Mouse (Mus musculus) cerebellum, adult 11 months (tissue): ENCODE results near the gene Klhl3.

Experiments used
- DNase-seq: peaks from one replicate; pipeline ENCODE4 v3.0.0; 2022

The Klhl3 gene

DNA sequence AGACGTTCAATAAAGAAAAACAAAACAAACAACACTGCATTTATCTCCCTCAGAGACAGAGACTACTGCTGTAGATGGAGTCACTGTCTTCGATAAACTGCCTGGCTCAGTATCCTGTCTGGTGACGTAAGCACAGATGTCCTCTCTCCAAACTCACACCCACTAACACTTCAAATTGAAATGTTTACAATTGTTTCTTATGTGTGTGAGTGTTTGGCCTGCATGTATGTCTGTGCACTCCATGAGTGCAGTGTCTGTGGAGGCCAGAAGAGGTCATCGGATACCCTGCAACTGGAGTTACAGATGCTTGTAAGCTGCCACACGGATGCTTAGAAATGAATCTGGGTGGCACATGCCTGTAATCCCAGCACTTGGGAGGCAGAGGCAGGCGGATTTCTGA lies 96.1 kb downstream of the Klhl3 start:
- no peak for DNase-seq

GRCm38 (mm10) chr13:58012067-58012925 lies 101.1 kb downstream of the Klhl3 start:
- peak; percentile 79 for DNase-seq

DNA sequence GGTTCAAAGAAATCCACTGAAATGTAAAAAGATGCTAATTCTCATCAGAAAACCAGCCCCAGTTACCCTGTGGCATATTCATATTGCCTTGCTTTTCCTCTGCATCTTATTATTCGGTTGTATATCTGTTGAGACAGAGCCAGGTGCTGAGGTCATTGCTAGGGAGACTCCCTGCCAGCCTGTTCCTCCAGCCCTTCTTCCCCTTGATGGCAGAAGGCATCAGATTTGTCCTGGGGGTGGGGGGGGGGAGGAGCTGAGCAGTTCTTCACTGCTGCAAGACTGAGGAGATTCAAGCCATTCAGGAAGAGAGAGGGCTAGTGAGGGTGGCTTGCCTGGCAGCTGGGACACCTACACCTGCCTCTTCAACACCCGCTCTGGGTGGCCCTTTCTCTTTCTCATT lies 101.9 kb downstream of the Klhl3 start:
- DNase-seq = peak; percentile 66

DNA sequence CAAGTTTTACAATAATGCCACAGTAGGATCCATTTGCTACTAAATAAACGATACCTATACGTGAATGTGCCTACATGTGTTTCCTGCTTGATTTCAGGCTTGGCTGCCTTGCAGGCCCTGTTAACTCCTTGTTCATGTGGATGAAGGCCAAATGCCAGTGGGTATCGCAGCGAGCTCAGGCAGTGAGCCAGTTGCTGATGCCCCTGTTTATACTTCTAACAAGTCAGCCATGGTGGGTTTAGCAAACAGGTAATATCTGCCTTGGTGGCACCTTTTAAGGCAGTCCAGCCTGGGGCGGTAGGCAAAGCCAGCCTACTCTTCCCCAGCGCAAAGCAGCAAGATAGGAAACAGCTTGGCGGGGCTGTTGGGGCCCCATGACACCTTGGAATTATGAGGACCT lies 103.0 kb downstream of the Klhl3 start:
- DNase-seq = peak; percentile 43

- no peak for DNase-seq
Observed at GRCm38 (mm10) chr13:58009275-58009674, 104.1 kb downstream of the Klhl3 start.

- no peak for DNase-seq
Observed at GRCm38 (mm10) chr13:58008038-58008364, 105.4 kb downstream of the Klhl3 start.

DNA sequence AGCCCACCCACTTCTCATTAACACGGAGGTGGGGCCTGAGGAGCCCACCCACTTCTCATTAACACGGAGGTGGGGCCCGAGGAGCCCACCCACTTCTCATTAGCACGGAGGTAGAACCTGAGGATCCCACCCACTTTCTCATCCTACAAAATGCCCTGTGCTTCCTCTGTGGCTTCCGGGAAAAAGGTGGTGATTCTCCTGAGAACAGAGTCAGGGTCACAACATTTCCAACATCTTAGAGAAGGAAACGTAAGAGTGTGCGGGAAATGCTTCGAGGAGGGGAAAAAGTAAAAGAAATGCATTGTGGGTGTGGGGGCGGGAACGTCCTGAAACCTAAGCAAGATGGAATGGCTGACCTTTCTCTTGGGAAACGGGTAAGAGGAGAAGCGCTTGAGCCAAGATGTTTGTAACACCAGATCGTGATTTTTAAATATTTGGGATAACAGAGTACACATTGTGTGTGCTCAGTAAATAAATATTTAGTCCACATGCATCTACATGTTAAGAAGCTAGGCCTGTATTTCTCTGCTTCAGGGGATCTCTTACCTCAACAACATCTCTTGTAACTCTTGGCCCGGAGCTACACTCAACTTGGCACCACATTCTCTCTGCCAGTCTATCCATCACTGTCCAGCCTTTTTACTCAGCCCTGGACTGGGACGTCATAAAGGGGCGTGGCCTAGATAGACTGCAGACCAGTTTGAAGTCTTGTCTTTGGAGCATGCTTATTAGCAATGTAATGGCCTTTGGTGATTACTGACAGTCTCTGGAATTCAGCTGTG lies 105.9 kb downstream of the Klhl3 start:
- no peak for DNase-seq

GRCm38 (mm10) chr13:58001792-58002191 lies 111.6 kb downstream of the Klhl3 start:
- DNase-seq = no peak

DNA sequence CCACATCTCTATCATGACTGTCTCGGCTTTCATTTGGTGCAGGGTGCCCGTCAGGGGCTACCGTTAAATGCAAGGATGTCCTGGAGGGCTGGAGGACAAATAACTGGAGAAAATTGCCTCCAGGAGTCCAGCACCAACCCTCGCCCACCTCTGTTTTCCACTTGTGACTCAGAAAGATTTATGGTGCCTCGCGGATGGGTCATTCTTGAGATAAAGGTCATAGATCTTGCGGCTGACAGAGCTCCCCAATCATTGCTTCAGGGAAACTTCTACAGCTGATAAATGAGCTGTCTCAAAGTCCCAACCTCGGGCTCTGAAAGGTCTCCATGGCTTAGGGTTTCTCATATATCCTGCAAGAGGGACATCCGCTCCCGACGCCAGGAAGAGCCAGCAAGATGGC lies 116.9 kb downstream of the Klhl3 start:
- DNase-seq = no peak

DNA sequence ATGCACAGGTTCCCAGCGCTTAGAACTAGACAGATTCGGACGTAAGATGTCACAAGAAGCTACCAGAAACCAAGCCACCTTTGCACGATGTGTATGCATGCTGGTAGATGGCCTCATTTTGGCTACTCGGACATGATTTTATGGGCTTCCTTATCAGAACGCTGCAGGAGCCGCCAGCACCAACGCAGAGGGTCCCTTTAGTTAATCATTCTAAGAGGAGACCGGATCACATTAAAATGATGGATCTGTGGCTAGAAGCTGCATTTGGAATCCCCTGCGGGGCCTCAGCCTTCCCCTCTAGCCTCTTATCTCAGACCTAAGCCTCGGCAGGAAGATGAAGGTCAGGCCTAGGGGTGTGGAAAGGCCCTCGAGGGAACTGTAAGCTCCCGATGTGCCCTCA lies 117.5 kb downstream of the Klhl3 start:
- no peak for DNase-seq

DNA sequence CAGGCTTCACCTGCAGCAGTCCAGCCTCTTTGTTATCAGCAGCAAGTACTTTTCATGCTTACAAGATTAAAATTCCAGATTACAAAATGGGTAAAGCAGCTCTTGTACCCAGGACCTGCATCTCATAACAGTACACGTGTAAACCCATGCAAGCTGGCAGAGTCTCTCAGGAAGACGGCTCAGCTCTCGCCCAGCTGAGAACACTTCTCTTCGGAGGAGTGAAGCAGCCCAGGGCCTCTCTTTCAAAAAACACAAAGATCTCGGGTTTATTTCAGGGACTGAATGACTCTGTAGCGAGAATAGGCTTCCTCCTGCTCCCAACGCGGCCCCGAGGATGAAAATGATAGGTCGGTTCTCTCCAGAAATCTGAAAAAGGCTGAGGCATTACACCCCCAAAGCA lies 128.8 kb downstream of the Klhl3 start:
- no peak for DNase-seq

DNA sequence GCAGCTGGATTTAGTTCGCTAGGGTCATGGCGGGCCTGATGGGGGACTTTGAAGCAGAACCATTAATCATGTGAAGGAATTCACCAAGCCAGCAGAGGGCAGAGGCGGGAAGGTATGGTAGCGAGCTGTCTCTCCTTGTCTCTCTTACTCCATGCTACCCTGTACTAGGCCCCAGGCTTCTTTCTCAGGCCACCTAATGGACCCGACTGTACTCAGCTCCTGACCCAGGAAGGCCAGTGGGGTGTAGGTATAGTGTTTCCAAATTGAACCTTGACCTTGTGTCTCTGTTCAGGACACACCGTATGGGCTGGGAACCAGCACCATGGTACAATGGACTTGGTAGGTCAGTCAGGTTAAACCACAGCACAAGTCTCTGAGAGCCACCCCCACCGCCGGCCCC lies 129.2 kb downstream of the Klhl3 start:
- DNase-seq = no peak

DNA sequence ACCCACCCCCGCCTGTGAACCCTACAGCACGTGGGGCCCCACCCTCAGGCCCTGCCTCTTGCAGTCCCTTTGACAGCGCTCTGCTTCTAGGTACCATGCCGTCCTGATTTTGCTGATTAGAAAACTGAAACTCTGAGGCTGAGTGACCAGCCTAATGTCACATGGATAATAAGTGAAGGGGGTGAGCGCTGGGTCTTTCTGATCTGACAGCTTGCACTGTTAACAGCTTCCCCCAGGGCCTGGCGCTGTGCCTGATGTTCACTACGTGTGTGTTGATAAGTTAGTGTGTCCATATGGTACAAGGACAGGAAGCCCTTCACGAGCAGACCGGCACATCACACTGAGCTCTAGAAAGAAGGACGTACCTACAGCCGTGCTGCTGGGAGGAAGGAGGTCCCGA lies 130.1 kb downstream of the Klhl3 start:
- DNase-seq = peak; percentile 51

GRCm38 (mm10) chr13:57982904-57983303 lies 130.5 kb downstream of the Klhl3 start:
- DNase-seq = peak; percentile 68

DNA sequence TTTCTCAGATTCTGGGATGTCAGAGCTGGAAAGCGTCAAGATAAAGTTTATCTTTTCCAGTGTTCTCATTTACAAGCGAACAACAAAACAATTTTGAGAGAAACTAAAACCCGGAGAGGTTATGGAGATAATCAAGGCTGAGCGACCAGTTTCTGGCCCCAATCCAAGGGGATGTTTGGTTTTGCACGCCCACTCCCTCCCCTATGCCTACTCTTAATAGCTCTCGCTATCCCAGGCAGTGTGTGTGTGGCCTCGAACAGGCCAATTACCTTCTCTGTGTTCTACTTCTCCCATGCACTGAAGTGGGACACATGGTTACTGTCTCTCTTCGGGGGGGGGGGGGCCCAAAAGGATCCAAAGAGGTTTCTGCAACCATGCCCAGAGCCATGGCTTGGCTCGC lies 132.7 kb downstream of the Klhl3 start:
- no peak for DNase-seq

- DNase-seq = no peak
Observed at GRCm38 (mm10) chr13:57980071-57980470, 133.3 kb downstream of the Klhl3 start.

DNA sequence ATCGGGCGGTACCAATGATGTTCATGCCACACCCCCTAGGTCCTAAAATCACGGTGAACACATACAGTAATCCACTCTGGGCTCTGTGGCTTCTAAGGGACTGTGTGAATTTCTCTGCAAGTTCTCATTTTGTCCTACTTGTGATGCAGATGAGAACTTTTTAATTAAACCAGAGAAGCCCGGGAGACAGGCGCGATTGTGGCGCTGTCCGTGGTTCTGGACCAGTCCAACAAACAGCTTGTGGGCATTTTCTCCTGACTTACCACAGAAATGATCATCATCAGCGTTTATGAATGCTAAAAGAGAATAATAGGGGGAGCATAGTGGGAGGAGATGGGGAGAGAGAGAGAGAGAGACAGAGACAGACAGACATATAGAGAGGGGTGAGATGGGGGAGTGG lies 134.5 kb downstream of the Klhl3 start:
- no peak for DNase-seq

GRCm38 (mm10) chr13:57977721-57978120 lies 135.7 kb downstream of the Klhl3 start:
- DNase-seq = no peak

DNA sequence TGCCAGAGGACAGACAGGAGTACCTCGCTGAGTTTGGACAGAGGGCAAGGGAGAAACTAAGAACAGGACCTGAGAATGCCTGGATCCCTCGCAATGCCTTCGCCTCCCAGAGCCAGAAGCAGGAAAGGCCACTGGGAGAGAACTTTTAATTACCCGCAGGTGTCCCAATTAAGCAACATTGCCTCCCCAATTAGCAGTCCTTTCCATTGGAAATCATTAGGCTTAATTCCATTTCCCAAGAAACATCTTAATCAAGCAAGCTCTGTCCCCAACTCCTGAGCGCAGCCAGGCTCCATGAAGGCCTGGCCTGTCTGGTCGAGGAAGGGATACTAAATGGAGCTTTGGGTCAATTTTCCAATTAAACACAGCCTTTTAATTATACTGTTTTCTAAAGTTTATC lies 147.7 kb downstream of the Klhl3 start:
- DNase-seq = no peak

DNA sequence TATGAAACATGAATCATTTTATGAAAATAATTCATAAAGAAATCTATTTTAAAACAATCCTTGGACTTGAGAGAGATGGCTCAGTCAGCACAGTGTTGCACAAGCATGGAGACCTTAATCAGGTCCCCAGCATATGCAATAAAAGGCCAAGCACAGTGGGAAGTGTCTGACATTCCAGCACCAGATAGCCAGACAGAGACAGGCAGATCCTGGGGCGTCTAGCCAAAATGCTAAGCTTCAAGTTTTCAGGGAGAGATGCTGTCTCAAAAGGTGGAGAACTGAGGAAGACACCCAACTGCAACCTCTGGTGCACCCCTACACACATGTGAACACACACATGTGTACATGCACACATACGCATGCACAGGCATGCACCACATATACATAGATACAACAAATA lies 153.1 kb downstream of the Klhl3 start:
- DNase-seq = no peak

- DNase-seq = peak; percentile 54
Observed at GRCm38 (mm10) chr13:57959806-57960205, 153.6 kb downstream of the Klhl3 start.
